Mouse (Mus musculus) spleen, adult 2 months (tissue): ENCODE results near the gene E2f2.

Experiments
- CTCF ChIP-seq: fragments of 200-500 bp; IDR thresholded peaks from 2 replicates; pipeline ENCODE4 v1.5.1; 2011; ENCODE audit warnings: mild to moderate bottlenecking, inconsistent platforms; ENCODE audit not compliant: insufficient read depth, insufficient read length, insufficient replicate concordance; ENCODE audit errors: extremely low read depth
- POLR2A ChIP-seq: fragments of 200-500 bp; IDR thresholded peaks from 2 replicates; pipeline ENCODE4 v1.6.1; 2011; ENCODE audit warnings: low read depth, low read length, inconsistent platforms

DNA sequence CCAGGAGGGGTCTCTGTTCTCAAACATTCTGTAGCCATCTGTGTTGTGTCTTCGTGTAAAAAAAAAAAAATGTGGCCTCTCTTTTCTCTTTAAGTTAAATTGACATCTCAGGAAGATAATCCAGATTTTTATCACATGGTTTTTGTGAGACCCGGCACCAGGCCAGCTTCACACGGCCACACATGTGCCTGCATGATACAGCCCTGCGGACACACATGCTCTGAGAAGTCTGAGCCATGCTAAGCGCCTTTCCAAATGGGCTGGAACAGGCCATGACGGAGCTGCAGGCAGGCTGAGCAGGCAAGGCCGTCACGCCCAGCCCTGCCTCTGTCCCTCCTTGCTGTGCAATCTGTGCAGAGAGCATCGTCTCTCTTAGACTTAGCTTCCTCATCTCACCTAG lies 17.7 kb upstream of the E2f2 start:
- TF ChIP-seq CTCF (no peak), POLR2A (no peak)
